Mouse (Mus musculus): ENCODE measurements around the gene Ggta1.

DNA sequence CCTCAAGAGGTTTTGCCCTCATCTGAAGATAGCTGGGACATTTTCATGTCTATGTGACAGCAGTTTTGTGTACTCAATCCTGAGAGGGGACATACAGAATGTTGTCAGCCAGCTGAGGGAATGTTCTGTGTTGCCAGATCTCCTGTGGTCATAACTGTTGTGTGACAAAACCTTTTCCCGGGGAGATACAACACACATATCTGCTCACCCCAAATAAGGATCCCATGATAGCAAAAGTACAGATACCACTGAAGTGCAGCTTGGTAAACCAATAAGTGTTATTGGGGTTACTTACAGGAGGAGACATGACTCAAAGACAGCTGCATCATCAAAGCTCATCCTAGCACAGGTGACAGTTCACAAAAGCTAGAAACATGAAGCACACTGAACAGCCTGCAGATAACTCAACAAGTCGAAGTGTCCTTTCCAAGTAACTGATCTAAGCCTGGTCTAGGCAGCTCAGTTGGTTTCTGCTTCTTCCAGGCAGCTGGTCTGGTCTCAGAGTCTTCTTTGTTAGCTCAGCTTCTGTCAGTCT lies 34.7 kb upstream of the Ggta1 start:
- no peak for TF ChIP-seq CTCF (IDR thresholded peaks at IDR 0.05; ENCODE audit: low read depth, low read length)
- TF ChIP-seq POLR2A (IDR thresholded peaks at IDR 0.05; ENCODE audit: extremely low read depth, insufficient read depth, low read length), result no peak
